8 mouse cellular contexts compared by ENCODE assay signal in genomic region chr4:148591637-148592380, GRCm38 (mm10). TPM values are rescaled to one million over a fixed set of nuclear protein-coding genes. Genes with fewer than 3 reads are reported as not detected.
A peak's percentile ranks its signal among the peaks of the same experiment; 100 is the strongest.
DNase-seq lines count a peak whose midpoint lies in the region; ATAC-seq and TF ChIP-seq lines count a peak whose summit lies in the region.

No protein-coding gene starts in this region.

- H3K4me1 ChIP-seq in embryonic facial prominence, embryonic 12.5 days, result peaks cover 9% of the 10 kb centered on the region
- H3K4me1 ChIP-seq in intestine, embryonic 15.5 days (replicated peaks), result peaks cover 12% of the 10 kb centered on the region
- H3K4me1 ChIP-seq in midbrain, embryonic 13.5 days (replicated peaks), result peaks cover 18% of the 10 kb centered on the region

- peak overlapping the region; percentile 89 for H3K4me3 ChIP-seq in left cerebral cortex, adult 2 months
- H3K4me3 ChIP-seq in embryonic facial prominence, embryonic 12.5 days, result peak overlapping the region; percentile 97
- H3K4me3 ChIP-seq in intestine, embryonic 15.5 days (replicated peaks), result peak overlapping the region; percentile 90
- H3K4me3 ChIP-seq in midbrain, embryonic 13.5 days (replicated peaks), result peak overlapping the region; percentile 95

- peak overlapping the region; percentile 81 for H3K27ac ChIP-seq in left cerebral cortex, adult 2 months
- peak overlapping the region; percentile 54; the same call in 1 of the 2 replicates for H3K27ac ChIP-seq in embryonic facial prominence, embryonic 12.5 days
- H3K27ac ChIP-seq in intestine, embryonic 15.5 days, result peak overlapping the region; percentile 45; the same call in 1 of the 2 replicates
- H3K27ac ChIP-seq in midbrain, embryonic 13.5 days, result peak overlapping the region; percentile 51; the same call in 1 of the 2 replicates

- TF ChIP-seq CTCF in left cerebral cortex, adult 2 months (IDR thresholded peaks at IDR 0.05), result no peak

- intact Hi-C loops in left cerebral cortex, adult 2 months (cut with DNase I), result no loop called here

- H3K4me2 ChIP-seq in embryonic facial prominence, embryonic 12.5 days (replicated peaks), result peak overlapping the region; percentile 93
- peak overlapping the region; percentile 76 for H3K4me2 ChIP-seq in intestine, embryonic 15.5 days (replicated peaks)
- H3K4me2 ChIP-seq in midbrain, embryonic 13.5 days (replicated peaks), result peak overlapping the region; percentile 96

- peaks cover 36% of the 10 kb centered on the region for H3K36me3 ChIP-seq in embryonic facial prominence, embryonic 12.5 days
- H3K36me3 ChIP-seq in intestine, embryonic 15.5 days, result peaks cover 33% of the 10 kb centered on the region
- peaks cover 40% of the 10 kb centered on the region for H3K36me3 ChIP-seq in midbrain, embryonic 13.5 days

- no peak for DNase-seq in left cerebral cortex, adult 2 months (ENCODE audit: extremely low spot score in 1 of 2, low spot score in 2 of 2)
- DNase-seq in left cerebral cortex, adult 8-10 months (ENCODE audit: low spot score in 2 of 2), result no peak
- peak; percentile 36 for DNase-seq in ZHBTc4 (ENCODE audit: low read depth, low spot score)
- no peak for DNase-seq in urinary bladder, postnatal 4 days (ENCODE audit: low spot score in 2 of 2)
- DNase-seq in kidney, postnatal 10 days, result no peak

- ATAC-seq in embryonic facial prominence, embryonic 12.5 days (ENCODE audit: insufficient number of reproducible peaks, insufficient read depth, low FRiP score, low TSS enrichment), result peak; percentile 32
- ATAC-seq in intestine, embryonic 15.5 days, result peak; percentile 65
- peak; percentile 79 for ATAC-seq in midbrain, embryonic 13.5 days

- under 1% methylated on average over 53 of the region's 53 CpGs for WGBS in embryonic facial prominence, embryonic 12.5 days
- under 1% methylated on average over 53 of the region's 53 CpGs for WGBS in intestine, embryonic 15.5 days
- WGBS in midbrain, embryonic 13.5 days, result under 1% methylated on average over 53 of the region's 53 CpGs

- H3K9ac ChIP-seq in embryonic facial prominence, embryonic 12.5 days, result peak overlapping the region; percentile 89
- peak overlapping the region; percentile 76 for H3K9ac ChIP-seq in intestine, embryonic 15.5 days
- H3K9ac ChIP-seq in midbrain, embryonic 13.5 days (replicated peaks), result peak overlapping the region; percentile 84

- H3K27me3 ChIP-seq in embryonic facial prominence, embryonic 12.5 days, result no peaks in the 10 kb centered on the region
- H3K27me3 ChIP-seq in intestine, embryonic 15.5 days (replicated peaks), result no peaks in the 10 kb centered on the region
- no peaks in the 10 kb centered on the region for H3K27me3 ChIP-seq in midbrain, embryonic 13.5 days

- no peaks in the 10 kb centered on the region for H3K9me3 ChIP-seq in embryonic facial prominence, embryonic 12.5 days
- no peaks in the 10 kb centered on the region for H3K9me3 ChIP-seq in intestine, embryonic 15.5 days
- no peaks in the 10 kb centered on the region for H3K9me3 ChIP-seq in midbrain, embryonic 13.5 days

RNA-seq across cellular contexts. Expression of gene Srm, which starts 0.5 kb away (rescaled TPM):
- 10 to 100 TPM; 77.2 to 77.4 TPM for total RNA-seq in left cerebral cortex, adult 2 months (2021)
- total RNA-seq in left cerebral cortex, adult 8-10 months (2022), result 10 to 100 TPM; 76.3 to 81.3 (median 77.7) TPM
- polyA plus RNA-seq in embryonic facial prominence, embryonic 12.5 days (2016; fragmentation: Nextera tagmentation; extraction: Ambion mirVana), result 206 and 210 TPM in 2 replicates
- 207 and 224 TPM in 2 replicates for polyA plus RNA-seq in intestine, embryonic 15.5 days (2015; fragmentation: Nextera tagmentation; extraction: Ambion mirVana)
- polyA plus RNA-seq in midbrain, embryonic 13.5 days (2015; fragmentation: Nextera tagmentation; extraction: Ambion mirVana), result 116 and 128 TPM in 2 replicates

RNA-seq across cellular contexts. Expression of gene Masp2, which starts 10.5 kb away (rescaled TPM):
- total RNA-seq in left cerebral cortex, adult 2 months (2021), result 1 to 10 TPM; 4.1 to 4.7 TPM
- total RNA-seq in left cerebral cortex, adult 8-10 months (2022), result 1 to 10 TPM; 1.9 to 4.2 (median 2.7) TPM
- 0.25 and 0.54 TPM in 2 replicates for polyA plus RNA-seq in embryonic facial prominence, embryonic 12.5 days (2016; fragmentation: Nextera tagmentation; extraction: Ambion mirVana)
- 0.33 and 0.95 TPM in 2 replicates for polyA plus RNA-seq in intestine, embryonic 15.5 days (2015; fragmentation: Nextera tagmentation; extraction: Ambion mirVana)
- 0.35 and 0.46 TPM in 2 replicates for polyA plus RNA-seq in midbrain, embryonic 13.5 days (2015; fragmentation: Nextera tagmentation; extraction: Ambion mirVana)

RNA-seq across cellular contexts. Expression of gene Exosc10, which starts 33.6 kb away (rescaled TPM):
- 10 to 100 TPM; 50.0 to 50.6 TPM for total RNA-seq in left cerebral cortex, adult 2 months (2021)
- 10 to 100 TPM; 47.1 to 49.6 (median 48.2) TPM for total RNA-seq in left cerebral cortex, adult 8-10 months (2022)
- polyA plus RNA-seq in embryonic facial prominence, embryonic 12.5 days (2016; fragmentation: Nextera tagmentation; extraction: Ambion mirVana), result 106 and 109 TPM in 2 replicates
- 73.4 and 74.4 TPM in 2 replicates for polyA plus RNA-seq in intestine, embryonic 15.5 days (2015; fragmentation: Nextera tagmentation; extraction: Ambion mirVana)
- polyA plus RNA-seq in midbrain, embryonic 13.5 days (2015; fragmentation: Nextera tagmentation; extraction: Ambion mirVana), result 91.4 and 94.1 TPM in 2 replicates

RNA-seq across cellular contexts. Expression of gene Tardbp, which starts 35.0 kb away (rescaled TPM):
- total RNA-seq in left cerebral cortex, adult 2 months (2021), result 100 to 1,000 TPM; 198 to 208 TPM
- 100 to 1,000 TPM; 182 to 208 (median 193) TPM for total RNA-seq in left cerebral cortex, adult 8-10 months (2022)
- polyA plus RNA-seq in embryonic facial prominence, embryonic 12.5 days (2016; fragmentation: Nextera tagmentation; extraction: Ambion mirVana), result 362 and 375 TPM in 2 replicates
- polyA plus RNA-seq in intestine, embryonic 15.5 days (2015; fragmentation: Nextera tagmentation; extraction: Ambion mirVana), result 272 and 318 TPM in 2 replicates
- 283 and 292 TPM in 2 replicates for polyA plus RNA-seq in midbrain, embryonic 13.5 days (2015; fragmentation: Nextera tagmentation; extraction: Ambion mirVana)

RNA-seq across cellular contexts. Expression of gene Gm572, which starts 51.3 kb away (rescaled TPM):
- not detected for total RNA-seq in left cerebral cortex, adult 2 months (2021)
- under 1 TPM in 2 of 4 experiments, not detected in 2; 0.23 to 0.44 TPM for total RNA-seq in left cerebral cortex, adult 8-10 months (2022)
- not detected in 2 replicates for polyA plus RNA-seq in embryonic facial prominence, embryonic 12.5 days (2016; fragmentation: Nextera tagmentation; extraction: Ambion mirVana)
- polyA plus RNA-seq in intestine, embryonic 15.5 days (2015; fragmentation: Nextera tagmentation; extraction: Ambion mirVana), result not detected in 2 replicates
- not detected in 2 replicates for polyA plus RNA-seq in midbrain, embryonic 13.5 days (2015; fragmentation: Nextera tagmentation; extraction: Ambion mirVana)
